Mouse (Mus musculus) urinary bladder, postnatal 14 days (tissue): ENCODE results near the gene Zcchc10.
"Not testable (repeated sequence)": the region's sequence is repeated elsewhere in the genome, so short reads cannot be mapped to it uniquely, and the experiment has no call there.

ENCODE experiments used
- DNase-seq: peaks from one replicate; pipeline ENCODE4 v3.0.0; 2021; ENCODE audit warnings: low spot score

The Zcchc10 gene

GRCm38 (mm10) chr11:53316996-53317395 lies 7.5 kb upstream of the Zcchc10 start:
- DNase-seq = no peak

- no peak for DNase-seq
Observed at GRCm38 (mm10) chr11:53318041-53318440, 6.4 kb upstream of the Zcchc10 start.

GRCm38 (mm10) chr11:53318568-53318967 lies 5.9 kb upstream of the Zcchc10 start:
- not testable (repeated sequence) for DNase-seq

- not testable (repeated sequence) for DNase-seq
Observed at GRCm38 (mm10) chr11:53319867-53320266, 4.6 kb upstream of the Zcchc10 start.

- DNase-seq = no peak
Observed at GRCm38 (mm10) chr11:53330325-53330724, 5.8 kb downstream of the Zcchc10 start.

- no peak for DNase-seq
Observed at GRCm38 (mm10) chr11:53331121-53331520, 6.6 kb downstream of the Zcchc10 start.

GRCm38 (mm10) chr11:53332076-53332680 lies 7.7 kb downstream of the Zcchc10 start:
- DNase-seq = no peak

GRCm38 (mm10) chr11:53335505-53336181 lies 11.2 kb downstream of the Zcchc10 start:
- no peak for DNase-seq

GRCm38 (mm10) chr11:53336182-53336571 lies 11.7 kb downstream of the Zcchc10 start:
- DNase-seq = no peak

- no peak for DNase-seq
Observed at GRCm38 (mm10) chr11:53336924-53337323, 12.4 kb downstream of the Zcchc10 start.

GRCm38 (mm10) chr11:53337684-53338083 lies 13.2 kb downstream of the Zcchc10 start:
- DNase-seq = no peak

GRCm38 (mm10) chr11:53341019-53341418 lies 16.5 kb downstream of the Zcchc10 start:
- DNase-seq = not testable (repeated sequence)

GRCm38 (mm10) chr11:53342711-53343110 lies 18.2 kb downstream of the Zcchc10 start:
- no peak for DNase-seq

GRCm38 (mm10) chr11:53345328-53345727 lies 20.8 kb downstream of the Zcchc10 start:
- DNase-seq = peak; percentile 19

GRCm38 (mm10) chr11:53345738-53346137 lies 21.3 kb downstream of the Zcchc10 start:
- DNase-seq = no peak

- DNase-seq = peak; percentile 86
Observed at GRCm38 (mm10) chr11:53350291-53351223, 26.1 kb downstream of the Zcchc10 start, which contains the start of gene Aff4. Gene Aff4, plus strand, starts transcription at chr11:53350833.

GRCm38 (mm10) chr11:53351224-53351942 lies 26.9 kb downstream of the Zcchc10 start:
- peak; percentile 40 for DNase-seq

GRCm38 (mm10) chr11:53351943-53352590 lies 27.6 kb downstream of the Zcchc10 start:
- no peak for DNase-seq

GRCm38 (mm10) chr11:53358504-53359155 lies 34.2 kb downstream of the Zcchc10 start:
- DNase-seq = no peak

- no peak for DNase-seq
Observed at GRCm38 (mm10) chr11:53367032-53367431, 42.6 kb downstream of the Zcchc10 start.

- no peak for DNase-seq
Observed at GRCm38 (mm10) chr11:53378918-53379317, 54.4 kb downstream of the Zcchc10 start.
